Mouse (Mus musculus) cerebellum, adult 2 months (tissue): ENCODE data around the gene Krt26.

Source experiments
- CTCF ChIP-seq: fragments of 200-500 bp; IDR thresholded peaks from 2 replicates; pipeline ENCODE4 v1.5.1; 2011; ENCODE audit warnings: low read depth, mild to moderate bottlenecking, control low read depth, low read length, moderate library complexity, borderline replicate concordance; ENCODE audit not compliant: insufficient read depth
- POLR2A ChIP-seq: fragments of 200-500 bp; IDR thresholded peaks from 2 replicates; pipeline ENCODE4 v1.6.1; 2011; ENCODE audit warnings: low read length, control low read depth, borderline replicate concordance; ENCODE audit not compliant: insufficient read depth

GRCm38 (mm10) chr11:99361423-99361822 lies 23.7 kb upstream of the Krt26 start:
- TF ChIP-seq POLR2A (no peak), CTCF (no peak)
